Mouse (Mus musculus): ENCODE results near the gene Wars2. TPM values are rescaled to one million over a fixed set of nuclear protein-coding genes. Genes with fewer than 3 reads are reported as not detected.
A peak's percentile ranks its signal among the peaks of the same experiment; 100 is the strongest.

Gene Wars2
- 3.5 and 7.1 TPM in 2 replicates for polyA plus RNA-seq (2014; fragmentation: Nextera tagmentation; extraction: Ambion mirVana)

GRCm38 (mm10) chr3:99140940-99141854, at the start of gene Wars2:
TSS of gene Wars2 (plus strand) at chr3:99141068.
- peak; percentile 100 for ATAC-seq (ENCODE audit: low read depth)
- no peaks in the 10 kb centered on the region for H3K4me1 ChIP-seq (ENCODE audit: control insufficient read depth, insufficient read depth, low read length)
- peak within 1 kb of the TSS; percentile 51 for H3K4me3 ChIP-seq (ENCODE audit: low read depth, low read length)
- H3K9me3 ChIP-seq (ENCODE audit: control insufficient read depth, low read length) = no peaks in the 10 kb centered on the region
- H3K9ac ChIP-seq (replicated peaks; ENCODE audit: low read depth, low read length) = peak within 1 kb of the TSS; percentile 50
- WGBS = under 1% methylated on average over 56 of the region's 57 CpGs
- no peaks in the 10 kb centered on the region for H3K27me3 ChIP-seq (ENCODE audit: control insufficient read depth, insufficient read depth, low read length)
- H3K4me2 ChIP-seq (ENCODE audit: low read depth, low read length) = peak within 1 kb of the TSS; percentile 77
- H3K27ac ChIP-seq (ENCODE audit: low read depth, low read length) = peak within 1 kb of the TSS; percentile 89
- no peaks in the 10 kb centered on the region for H3K36me3 ChIP-seq (ENCODE audit: control insufficient read depth, insufficient read depth, low read length)

GRCm38 (mm10) chr3:99096816-99097215, 44.1 kb upstream of the Wars2 start:
- no peaks in the 10 kb centered on the region for H3K36me3 ChIP-seq (ENCODE audit: control insufficient read depth, insufficient read depth, low read length)
- H3K4me1 ChIP-seq (ENCODE audit: control insufficient read depth, insufficient read depth, low read length) = no peaks in the 10 kb centered on the region
- H3K27ac ChIP-seq (ENCODE audit: low read depth, low read length) = no peak overlapping the region
- no peaks in the 10 kb centered on the region for H3K9me3 ChIP-seq (ENCODE audit: control insufficient read depth, low read length)
- H3K4me3 ChIP-seq (ENCODE audit: low read depth, low read length) = no peak overlapping the region
- no peaks in the 10 kb centered on the region for H3K27me3 ChIP-seq (ENCODE audit: control insufficient read depth, insufficient read depth, low read length)
- H3K4me2 ChIP-seq (ENCODE audit: low read depth, low read length) = no peak overlapping the region
- no peak for ATAC-seq (ENCODE audit: low read depth)
- WGBS = 75% methylated on average over 3 of the region's 3 CpGs
- H3K9ac ChIP-seq (replicated peaks; ENCODE audit: low read depth, low read length) = no peak overlapping the region

- H3K4me1 ChIP-seq (ENCODE audit: control insufficient read depth, insufficient read depth, low read length) = no peaks in the 10 kb centered on the region
- H3K36me3 ChIP-seq (ENCODE audit: control insufficient read depth, insufficient read depth, low read length) = no peaks in the 10 kb centered on the region
- H3K9ac ChIP-seq (replicated peaks; ENCODE audit: low read depth, low read length) = no peak overlapping the region
- no peak overlapping the region for H3K27ac ChIP-seq (ENCODE audit: low read depth, low read length)
- H3K4me3 ChIP-seq (ENCODE audit: low read depth, low read length) = no peak overlapping the region
- H3K27me3 ChIP-seq (ENCODE audit: control insufficient read depth, insufficient read depth, low read length) = no peaks in the 10 kb centered on the region
- no peak overlapping the region for H3K4me2 ChIP-seq (ENCODE audit: low read depth, low read length)
- 81% methylated on average over 9 of the region's 9 CpGs for WGBS
- no peaks in the 10 kb centered on the region for H3K9me3 ChIP-seq (ENCODE audit: control insufficient read depth, low read length)
- ATAC-seq (ENCODE audit: low read depth) = no peak
These were observed 30.3 kb upstream of the Wars2 start for GRCm38 (mm10) chr3:99110353-99111213.

- H3K9me3 ChIP-seq (ENCODE audit: control insufficient read depth, low read length) = no peaks in the 10 kb centered on the region
- ATAC-seq (ENCODE audit: low read depth) = no peak
- no peak overlapping the region for H3K9ac ChIP-seq (replicated peaks; ENCODE audit: low read depth, low read length)
- no peaks in the 10 kb centered on the region for H3K27me3 ChIP-seq (ENCODE audit: control insufficient read depth, insufficient read depth, low read length)
- no peak overlapping the region for H3K27ac ChIP-seq (ENCODE audit: low read depth, low read length)
- no peak overlapping the region for H3K4me2 ChIP-seq (ENCODE audit: low read depth, low read length)
- H3K4me1 ChIP-seq (ENCODE audit: control insufficient read depth, insufficient read depth, low read length) = no peaks in the 10 kb centered on the region
- WGBS = 90% methylated on average over 5 of the region's 5 CpGs
- no peaks in the 10 kb centered on the region for H3K36me3 ChIP-seq (ENCODE audit: control insufficient read depth, insufficient read depth, low read length)
- H3K4me3 ChIP-seq (ENCODE audit: low read depth, low read length) = no peak overlapping the region
These were observed 29.7 kb upstream of the Wars2 start for GRCm38 (mm10) chr3:99111214-99111608.

- H3K9ac ChIP-seq (replicated peaks; ENCODE audit: low read depth, low read length) = no peak overlapping the region
- H3K36me3 ChIP-seq (ENCODE audit: control insufficient read depth, insufficient read depth, low read length) = no peaks in the 10 kb centered on the region
- H3K4me1 ChIP-seq (ENCODE audit: control insufficient read depth, insufficient read depth, low read length) = no peaks in the 10 kb centered on the region
- ATAC-seq (ENCODE audit: low read depth) = no peak
- no peak overlapping the region for H3K4me2 ChIP-seq (ENCODE audit: low read depth, low read length)
- H3K27ac ChIP-seq (ENCODE audit: low read depth, low read length) = no peak overlapping the region
- no peaks in the 10 kb centered on the region for H3K9me3 ChIP-seq (ENCODE audit: control insufficient read depth, low read length)
- H3K4me3 ChIP-seq (ENCODE audit: low read depth, low read length) = no peak overlapping the region
- 90% methylated on average over 7 of the region's 7 CpGs for WGBS
- no peaks in the 10 kb centered on the region for H3K27me3 ChIP-seq (ENCODE audit: control insufficient read depth, insufficient read depth, low read length)
These were observed 27.5 kb upstream of the Wars2 start for GRCm38 (mm10) chr3:99113266-99113837.

- H3K4me1 ChIP-seq (ENCODE audit: control insufficient read depth, insufficient read depth, low read length) = no peaks in the 10 kb centered on the region
- no peak overlapping the region for H3K4me3 ChIP-seq (ENCODE audit: low read depth, low read length)
- no peak overlapping the region for H3K27ac ChIP-seq (ENCODE audit: low read depth, low read length)
- H3K4me2 ChIP-seq (ENCODE audit: low read depth, low read length) = no peak overlapping the region
- no peaks in the 10 kb centered on the region for H3K36me3 ChIP-seq (ENCODE audit: control insufficient read depth, insufficient read depth, low read length)
- no peak overlapping the region for H3K9ac ChIP-seq (replicated peaks; ENCODE audit: low read depth, low read length)
- no peaks in the 10 kb centered on the region for H3K27me3 ChIP-seq (ENCODE audit: control insufficient read depth, insufficient read depth, low read length)
- H3K9me3 ChIP-seq (ENCODE audit: control insufficient read depth, low read length) = no peaks in the 10 kb centered on the region
- WGBS = 81% methylated on average over 2 of the region's 2 CpGs
- ATAC-seq (ENCODE audit: low read depth) = no peak
These were observed 19.9 kb upstream of the Wars2 start for GRCm38 (mm10) chr3:99120942-99121341.

- Histone ChIP-seq H3K4me1 (ENCODE audit: control insufficient read depth, insufficient read depth, low read length) (no peaks in the 10 kb centered on the region), H3K9ac (replicated peaks; ENCODE audit: low read depth, low read length) (no peak overlapping the region), H3K36me3 (ENCODE audit: control insufficient read depth, insufficient read depth, low read length) (no peaks in the 10 kb centered on the region), H3K27me3 (ENCODE audit: control insufficient read depth, insufficient read depth, low read length) (no peaks in the 10 kb centered on the region), H3K9me3 (ENCODE audit: control insufficient read depth, low read length) (no peaks in the 10 kb centered on the region), H3K4me3 (ENCODE audit: low read depth, low read length) (no peak overlapping the region), H3K4me2 (ENCODE audit: low read depth, low read length) (no peak overlapping the region), H3K27ac (ENCODE audit: low read depth, low read length) (no peak overlapping the region)
- WGBS = 81% methylated on average over 1 of the region's 1 CpGs
- no peak for ATAC-seq (ENCODE audit: low read depth)
These were observed 10.3 kb upstream of the Wars2 start for GRCm38 (mm10) chr3:99130521-99130920.

GRCm38 (mm10) chr3:99131973-99132372, 8.9 kb upstream of the Wars2 start:
- Histone ChIP-seq H3K9ac (replicated peaks; ENCODE audit: low read depth, low read length) (no peak overlapping the region), H3K27ac (ENCODE audit: low read depth, low read length) (no peak overlapping the region), H3K4me3 (ENCODE audit: low read depth, low read length) (no peak overlapping the region), H3K4me2 (ENCODE audit: low read depth, low read length) (no peak overlapping the region), H3K9me3 (ENCODE audit: control insufficient read depth, low read length) (no peaks in the 10 kb centered on the region), H3K4me1 (ENCODE audit: control insufficient read depth, insufficient read depth, low read length) (no peaks in the 10 kb centered on the region), H3K27me3 (ENCODE audit: control insufficient read depth, insufficient read depth, low read length) (no peaks in the 10 kb centered on the region), H3K36me3 (ENCODE audit: control insufficient read depth, insufficient read depth, low read length) (no peaks in the 10 kb centered on the region)
- ATAC-seq (ENCODE audit: low read depth) = no peak
- WGBS = 93% methylated on average over 4 of the region's 4 CpGs

Measured in neural tube, embryonic 14.5 days (tissue).